Mouse (Mus musculus) thymus, postnatal 0 days (tissue): ENCODE measurements at regions not wholly inside any gene's neighbourhood (a gene's known extent, or its start where the extent isn't known, plus 50 kb on each side); places are given as distances from the start of the nearest gene placed in this dataset.

Experiments
- DNase-seq: peaks from one replicate; pipeline ENCODE4 v3.0.0-alpha.2; 2015; ENCODE audit warnings: low spot score

GRCm38 (mm10) chr16:76591956-76592768 lies 218.5 kb upstream of the Nrip1 start:
- DNase-seq: no peak

GRCm38 (mm10) chr16:76589791-76590190 lies 216.2 kb upstream of the Nrip1 start:
- no peak for DNase-seq

- no peak for DNase-seq
Measured at GRCm38 (mm10) chr16:76577206-76577605, 203.6 kb upstream of the Nrip1 start.

GRCm38 (mm10) chr16:76575281-76575680 lies 201.7 kb upstream of the Nrip1 start:
- DNase-seq: peak; percentile 53

- DNase-seq: no peak
Measured at GRCm38 (mm10) chr16:76566220-76566619, 192.6 kb upstream of the Nrip1 start.

- peak; percentile 47 for DNase-seq
Measured at GRCm38 (mm10) chr16:76554846-76555245, 181.2 kb upstream of the Nrip1 start.

- DNase-seq: peak; percentile 88
Measured at GRCm38 (mm10) chr16:76549628-76550027, 176.0 kb upstream of the Nrip1 start.

GRCm38 (mm10) chr16:76547087-76547486 lies 173.5 kb upstream of the Nrip1 start:
- DNase-seq: no peak

GRCm38 (mm10) chr16:76546632-76547031 lies 173.0 kb upstream of the Nrip1 start:
- DNase-seq: no peak

GRCm38 (mm10) chr16:76545942-76546341 lies 172.3 kb upstream of the Nrip1 start:
- DNase-seq: no peak

GRCm38 (mm10) chr16:76544972-76545371 lies 171.3 kb upstream of the Nrip1 start:
- DNase-seq: no peak

- no peak for DNase-seq
Measured at GRCm38 (mm10) chr16:76540964-76541363, 167.3 kb upstream of the Nrip1 start.

GRCm38 (mm10) chr16:76540328-76540923 lies 166.8 kb upstream of the Nrip1 start:
- no peak for DNase-seq

- no peak for DNase-seq
Measured at GRCm38 (mm10) chr16:76539669-76540068, 166.0 kb upstream of the Nrip1 start.

- peak; percentile 56 for DNase-seq
Measured at GRCm38 (mm10) chr16:76537871-76538270, 164.2 kb upstream of the Nrip1 start.

GRCm38 (mm10) chr16:76532928-76533217 lies 159.2 kb upstream of the Nrip1 start:
- no peak for DNase-seq

- peak; percentile 64 for DNase-seq
Measured at GRCm38 (mm10) chr16:76532142-76532927, 158.7 kb upstream of the Nrip1 start.

GRCm38 (mm10) chr16:76530886-76531285 lies 157.3 kb upstream of the Nrip1 start:
- DNase-seq: no peak

- DNase-seq: no peak
Measured at GRCm38 (mm10) chr16:76529613-76530012, 156.0 kb upstream of the Nrip1 start.

GRCm38 (mm10) chr16:76527106-76527949 lies 153.7 kb upstream of the Nrip1 start:
- DNase-seq: no peak

GRCm38 (mm10) chr16:76525563-76525962 lies 151.9 kb upstream of the Nrip1 start:
- DNase-seq: no peak
